Mouse (Mus musculus): ENCODE data around the gene Blzf1. TPM values are rescaled to one million over a fixed set of nuclear protein-coding genes. Genes with fewer than 3 reads are reported as not detected.

Blzf1 gene
- polyA plus RNA-seq, 1 experiment from 2014 or later = 20.9 TPM

- POLR2A ChIA-PET = no interaction called here
- DNase-seq (ENCODE audit: low read depth, low spot score) (no peak), ATAC-seq (no peak)
- in situ Hi-C loops (cut with MboI; ENCODE audit: low pct_unique_long_range_greater_than_20kb) = no loop called here
- no peak for TF ChIP-seq CTCF (IDR thresholded peaks at IDR 0.05)
- no peaks in the 10 kb centered on the region for H3K27me3 ChIP-seq
- CTCF ChIA-PET = no interaction called here
These were observed 36.3 kb downstream of the Blzf1 start for GRCm38 (mm10) chr1:164270941-164271340.

- in situ Hi-C loops (cut with MboI; ENCODE audit: low pct_unique_long_range_greater_than_20kb) = no loop called here
- ATAC-seq = no peak
- ChIA-PET POLR2A (interaction anchor here (1.1 kb wide), 1 partner anchor 10 kb away, joined by 4 read pairs; no protein-coding TSS in a partner anchor), CTCF (interaction anchor here (1.7 kb wide), 1 partner anchor 13 kb away, joined by 5 read pairs; the partner anchor contains the start of gene Ccdc181)
- no peak for DNase-seq (ENCODE audit: low read depth, low spot score)
- H3K27me3 ChIP-seq = no peaks in the 10 kb centered on the region
- TF ChIP-seq CTCF (IDR thresholded peaks at IDR 0.05) = no peak
These were observed 45.7 kb downstream of the Blzf1 start for GRCm38 (mm10) chr1:164261553-164261952.

GRCm38 (mm10) chr1:164260171-164261028, 46.9 kb downstream of the Blzf1 start:
- POLR2A ChIA-PET = no interaction called here

GRCm38 (mm10) chr1:164254836-164255235, 52.5 kb downstream of the Blzf1 start:
- ChIA-PET CTCF (interaction anchor here (2.3 kb wide), 1 partner anchor 20 kb away, joined by 6 read pairs; the partner anchor contains the start of gene Ccdc181), POLR2A (no interaction called here)
- in situ Hi-C loops (cut with MboI; ENCODE audit: low pct_unique_long_range_greater_than_20kb) = no loop called here
- no peak for ATAC-seq
- no peak for DNase-seq (ENCODE audit: low read depth, low spot score)
- TF ChIP-seq CTCF (IDR thresholded peaks at IDR 0.05) = no peak
- H3K27me3 ChIP-seq = no peaks in the 10 kb centered on the region

More at GRCm38 (mm10) chr1:164260171-164261028, 46.9 kb downstream of the Blzf1 start:
- DNase-seq (ENCODE audit: low read depth, low spot score) = no peak
- TF ChIP-seq CTCF (IDR thresholded peaks at IDR 0.05) = no peak
- H3K27me3 ChIP-seq = no peaks in the 10 kb centered on the region
- no peak for ATAC-seq
- CTCF ChIA-PET = interaction anchor here (1.1 to 1.7 kb wide), 2 partner anchors 15 to 17 kb away, joined by 3 to 5 read pairs; partner anchors contain the start of gene Ccdc181
- in situ Hi-C loops (cut with MboI; ENCODE audit: low pct_unique_long_range_greater_than_20kb) = no loop called here

DNA sequence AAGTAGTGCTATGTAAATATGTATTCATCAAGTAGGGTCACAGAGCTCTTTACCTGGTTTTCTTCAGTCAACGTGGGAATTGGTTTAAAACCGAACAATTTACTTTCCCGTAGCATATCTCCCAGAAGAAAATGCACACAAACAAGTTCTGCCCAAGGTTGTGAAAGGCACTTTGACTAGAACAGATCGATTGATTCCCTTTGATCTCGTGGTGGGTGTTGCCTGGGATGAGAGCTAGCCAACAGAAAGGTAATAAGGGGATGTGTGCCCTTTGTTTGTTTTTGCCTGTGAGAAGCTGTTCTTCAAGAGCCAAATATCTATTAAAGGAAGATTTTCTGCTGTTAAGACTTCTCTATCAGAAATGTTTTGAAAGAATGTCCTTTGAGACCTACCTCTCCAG, 54.7 kb downstream of the Blzf1 start:
- no peak for TF ChIP-seq CTCF (IDR thresholded peaks at IDR 0.05)
- DNase-seq (ENCODE audit: low read depth, low spot score) = no peak
- H3K27me3 ChIP-seq = no peaks in the 10 kb centered on the region
- ATAC-seq = no peak
- ChIA-PET POLR2A (interaction anchor here (1.5 kb wide), 1 partner anchor 9 kb away, joined by 4 read pairs; no protein-coding TSS in a partner anchor), CTCF (interaction anchor here (1.4 kb wide), 1 partner anchor 12 kb away, joined by 3 read pairs; no protein-coding TSS in a partner anchor)
- in situ Hi-C loops (cut with MboI; ENCODE audit: low pct_unique_long_range_greater_than_20kb) = no loop called here

DNA sequence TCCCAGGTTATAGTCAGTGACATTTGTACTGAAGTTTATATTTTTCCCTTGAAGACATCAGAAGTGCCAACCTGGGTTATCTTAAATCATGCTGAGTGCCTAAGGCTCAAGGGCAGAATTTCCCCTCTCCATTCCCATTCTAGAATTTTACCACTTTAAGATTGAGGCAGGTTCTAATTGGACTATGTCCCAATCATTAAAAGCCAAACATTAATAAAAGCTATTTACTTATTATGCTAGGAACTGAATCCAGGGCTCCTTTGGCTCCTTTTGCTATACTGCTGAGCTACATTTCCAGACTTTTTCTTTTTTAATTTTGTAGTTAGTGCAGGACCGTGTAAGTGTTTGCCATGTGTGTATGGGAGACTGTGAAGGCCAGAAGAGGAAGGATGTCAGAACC, 55.9 kb downstream of the Blzf1 start:
- ATAC-seq (no peak), DNase-seq (ENCODE audit: low read depth, low spot score) (no peak)
- CTCF ChIA-PET = interaction anchor here (0.9 to 1.4 kb wide), 2 partner anchors 13 to 27 kb away, joined by 3 read pairs; no protein-coding TSS in a partner anchor
- TF ChIP-seq CTCF (IDR thresholded peaks at IDR 0.05) = no peak
- in situ Hi-C loops (cut with MboI; ENCODE audit: low pct_unique_long_range_greater_than_20kb) = no loop called here
- POLR2A ChIA-PET = interaction anchor here (1.5 kb wide), 1 partner anchor 10 kb away, joined by 4 read pairs; no protein-coding TSS in a partner anchor
- H3K27me3 ChIP-seq = no peaks in the 10 kb centered on the region

DNA sequence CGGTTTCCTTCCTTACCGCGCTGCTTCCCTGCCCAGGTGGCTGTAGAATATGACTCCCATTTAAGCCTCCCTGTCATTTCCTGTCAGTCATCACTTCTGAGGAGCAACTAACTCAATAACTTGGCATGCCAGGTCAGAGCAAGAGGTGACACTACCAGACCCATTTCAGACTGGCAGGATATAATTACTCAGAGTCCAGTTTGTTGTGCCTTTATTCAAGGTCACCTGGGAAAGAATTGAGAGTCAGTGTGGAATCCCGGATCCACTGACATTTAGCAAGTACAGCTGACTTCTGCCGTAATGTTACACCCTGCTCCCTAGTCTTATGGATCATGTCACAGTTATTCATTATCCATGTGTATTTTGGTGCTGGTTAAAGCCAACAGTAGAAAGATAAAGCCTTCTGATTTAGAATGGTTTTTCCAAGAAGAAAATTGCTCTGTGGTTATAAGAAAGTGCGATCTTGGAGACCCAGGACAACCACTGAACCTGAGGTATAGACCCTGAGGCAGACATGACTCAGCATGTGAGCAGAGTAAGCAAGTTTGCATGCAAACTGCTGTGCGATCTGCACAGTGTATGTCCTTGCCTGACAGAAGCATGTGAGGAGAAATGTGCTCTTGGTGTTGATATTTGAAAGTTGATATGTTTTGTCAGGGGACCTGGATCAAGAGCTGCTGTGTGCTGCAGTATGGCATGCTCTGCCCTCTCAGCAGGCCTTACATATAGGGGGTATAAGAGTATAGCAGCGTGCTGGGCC, 56.7 kb downstream of the Blzf1 start:
- POLR2A ChIA-PET = no interaction called here
- in situ Hi-C loops (cut with MboI; ENCODE audit: low pct_unique_long_range_greater_than_20kb) = no loop called here
- ATAC-seq = no peak
- CTCF ChIA-PET = interaction anchor here (0.9 to 1.3 kb wide), 2 partner anchors 28 to 64 kb away, joined by 3 read pairs; no protein-coding TSS in a partner anchor
- no peaks in the 10 kb centered on the region for H3K27me3 ChIP-seq
- no peak for DNase-seq (ENCODE audit: low read depth, low spot score)
- TF ChIP-seq CTCF (IDR thresholded peaks at IDR 0.05) = no peak

GRCm38 (mm10) chr1:164249332-164249711, 58.0 kb downstream of the Blzf1 start:
- DNase-seq (ENCODE audit: low read depth, low spot score) = no peak
- ChIA-PET CTCF (interaction anchor here (0.8 to 1.3 kb wide), 2 partner anchors 9 to 66 kb away, joined by 3 to 4 read pairs; no protein-coding TSS in a partner anchor), POLR2A (no interaction called here)
- in situ Hi-C loops (cut with MboI; ENCODE audit: low pct_unique_long_range_greater_than_20kb) = no loop called here
- no peak for TF ChIP-seq CTCF (IDR thresholded peaks at IDR 0.05)
- ATAC-seq = peak; percentile 20
- H3K27me3 ChIP-seq = no peaks in the 10 kb centered on the region

DNA sequence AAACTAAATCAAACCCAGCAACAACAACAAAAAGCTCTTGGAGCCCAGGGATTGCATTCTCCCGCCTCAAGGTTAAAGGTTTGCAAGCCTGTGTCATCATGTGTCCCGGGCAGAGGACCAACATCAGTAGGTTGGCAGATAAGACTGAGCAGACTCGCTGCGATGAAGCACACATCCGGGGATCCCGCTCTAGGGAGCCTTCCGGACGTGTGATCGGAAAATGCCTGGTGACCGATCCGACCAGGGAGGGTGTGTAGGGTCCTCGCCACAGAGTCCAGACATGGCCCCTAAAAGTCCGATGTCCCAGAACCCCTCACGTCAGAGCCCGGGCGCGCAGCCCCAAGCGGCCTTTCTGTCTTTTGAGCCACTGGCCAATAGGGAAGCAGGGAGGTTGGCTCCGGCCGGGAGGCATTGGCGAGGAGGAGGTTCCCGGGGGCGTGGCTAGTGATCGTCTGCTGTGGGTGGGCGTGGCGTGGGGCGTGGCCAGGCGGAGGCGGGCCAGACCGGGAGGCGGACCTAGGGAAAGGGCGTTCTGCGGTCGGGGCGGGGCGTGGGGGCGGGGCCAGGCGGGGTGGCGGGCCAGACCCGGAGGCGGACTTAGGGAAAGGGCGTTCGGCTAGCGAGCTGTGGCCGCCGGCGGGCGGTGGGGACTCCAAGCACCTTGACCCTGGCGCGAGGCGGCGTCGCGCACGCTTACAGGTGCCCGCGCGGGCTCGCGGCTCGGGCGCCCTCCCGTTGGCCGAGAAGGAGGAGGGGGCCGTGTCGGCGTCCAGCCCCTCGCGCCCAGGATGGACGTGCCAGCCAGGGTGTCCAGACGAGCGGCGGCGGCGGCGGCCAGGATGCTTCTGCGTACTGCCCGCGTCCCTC, 58.6 kb downstream of the Blzf1 start, which contains the start of gene Slc19a2:
TSS of gene Slc19a2 (plus strand) at position 582 of the 867 bp plus-strand sequence.
- ChIA-PET CTCF (interaction anchor here (1.3 to 1.5 kb wide), 2 partner anchors 9 to 66 kb away, joined by 3 to 4 read pairs; no protein-coding TSS in a partner anchor), POLR2A (no interaction called here)
- ATAC-seq (peak; percentile 84), DNase-seq (ENCODE audit: low read depth, low spot score) (no peak)
- TF ChIP-seq CTCF (IDR thresholded peaks at IDR 0.05) = no peak
- in situ Hi-C loops (cut with MboI; ENCODE audit: low pct_unique_long_range_greater_than_20kb) = no loop called here
- no peaks in the 10 kb centered on the region for H3K27me3 ChIP-seq

Data from Patski (cell line).